Mouse (Mus musculus) cerebellum, adult 9-10 months (tissue): ENCODE measurements around the gene Nfe2.
"Not testable (repeated sequence)": the region's sequence is repeated elsewhere in the genome, so short reads cannot be mapped to it uniquely, and the experiment has no call there.

Experiments used
- DNase-seq: peaks from one replicate; pipeline ENCODE4 v3.0.0; 2022

Nfe2 gene

GRCm38 (mm10) chr15:103290417-103290816 is 32.2 kb upstream of the Nfe2 start:
- no peak for DNase-seq

GRCm38 (mm10) chr15:103289600-103289999 is 31.4 kb upstream of the Nfe2 start:
- DNase-seq, result no peak

- peak; percentile 53 for DNase-seq
Measured at GRCm38 (mm10) chr15:103285778-103286417, 27.7 kb upstream of the Nfe2 start.

GRCm38 (mm10) chr15:103284647-103285046 is 26.4 kb upstream of the Nfe2 start:
- no peak for DNase-seq

- peak; percentile 46 for DNase-seq
Measured at GRCm38 (mm10) chr15:103284066-103284465, 25.9 kb upstream of the Nfe2 start.

- DNase-seq, result no peak
Measured at GRCm38 (mm10) chr15:103281465-103282205, 23.4 kb upstream of the Nfe2 start.

GRCm38 (mm10) chr15:103280817-103281464 is 22.7 kb upstream of the Nfe2 start:
- no peak for DNase-seq

GRCm38 (mm10) chr15:103279750-103280149 is 21.5 kb upstream of the Nfe2 start:
- DNase-seq, result no peak

- no peak for DNase-seq
Measured at GRCm38 (mm10) chr15:103277949-103278348, 19.7 kb upstream of the Nfe2 start.

- not testable (repeated sequence) for DNase-seq
Measured at GRCm38 (mm10) chr15:103275943-103276342, 17.7 kb upstream of the Nfe2 start.

GRCm38 (mm10) chr15:103272419-103273279 is 14.4 kb upstream of the Nfe2 start, which contains the start of gene Copz1:
Copz1 (plus strand) TSS chr15:103272714.
- peak; percentile 99 for DNase-seq

- DNase-seq, result no peak
Measured at GRCm38 (mm10) chr15:103268903-103269302, 10.7 kb upstream of the Nfe2 start.

GRCm38 (mm10) chr15:103264794-103265193 is 6.6 kb upstream of the Nfe2 start:
- DNase-seq, result no peak

- no peak for DNase-seq
Measured at GRCm38 (mm10) chr15:103259989-103260388, 1.8 kb upstream of the Nfe2 start.

GRCm38 (mm10) chr15:103259162-103259561 is 959 bp upstream of the Nfe2 start:
- no peak for DNase-seq

GRCm38 (mm10) chr15:103256210-103256986 is 1.8 kb downstream of the Nfe2 start:
- no peak for DNase-seq

GRCm38 (mm10) chr15:103255169-103255568 is 3.0 kb downstream of the Nfe2 start:
- DNase-seq, result no peak

- DNase-seq, result no peak
Measured at GRCm38 (mm10) chr15:103253352-103253751, 4.9 kb downstream of the Nfe2 start.

GRCm38 (mm10) chr15:103252660-103253059 is 5.5 kb downstream of the Nfe2 start:
- DNase-seq, result no peak

GRCm38 (mm10) chr15:103251595-103251994 is 6.6 kb downstream of the Nfe2 start:
- DNase-seq, result no peak

GRCm38 (mm10) chr15:103250195-103250740 is 7.9 kb downstream of the Nfe2 start:
- peak; percentile 44 for DNase-seq

- not testable (repeated sequence) for DNase-seq
Measured at GRCm38 (mm10) chr15:103249511-103249910, 8.7 kb downstream of the Nfe2 start.
